Mouse (Mus musculus) liver, embryonic 15.5 days (tissue): ENCODE data around the gene Dennd5a. TPM values are rescaled to one million over a fixed set of nuclear protein-coding genes. Genes with fewer than 3 reads are reported as not detected.

Source experiments
- ATAC-seq: fragments of 200-750 bp; cut with Nextera tagmentation; 2 replicates; pipeline ENCODE4 v1.8.0; 2017; ENCODE audit warnings: moderate number of reproducible peaks, mild to moderate bottlenecking, moderate library complexity; ENCODE audit not compliant: insufficient read depth
- H3K27ac ChIP-seq: fragments of 300-500 bp; sonication (generic); replicated peaks from 2 replicates; pipeline ENCODE4 v1.5.1; 2015; ENCODE audit warnings: mild to moderate bottlenecking, inconsistent platforms
- H3K27me3 ChIP-seq: fragments of 300-500 bp; sonication (generic); 2 replicates; pipeline ENCODE4 v1.6.1; 2015; ENCODE audit warnings: mild to moderate bottlenecking, inconsistent platforms
- H3K36me3 ChIP-seq: fragments of 300-500 bp; sonication (generic); replicated peaks from 2 replicates; pipeline ENCODE4 v1.6.1; 2015; ENCODE audit warnings: moderate library complexity, mild to moderate bottlenecking, inconsistent platforms
- H3K4me1 ChIP-seq: fragments of 300-500 bp; sonication (generic); replicated peaks from 2 replicates; pipeline ENCODE4 v1.6.1; 2015; ENCODE audit warnings: inconsistent platforms
- H3K4me2 ChIP-seq: fragments of 300-500 bp; sonication (generic); 2 replicates; pipeline ENCODE4 v1.6.1; 2015; ENCODE audit warnings: moderate library complexity, mild to moderate bottlenecking, inconsistent platforms
- H3K4me3 ChIP-seq: fragments of 300-500 bp; sonication (generic); replicated peaks from 2 replicates; pipeline ENCODE4 v1.5.1; 2015; ENCODE audit warnings: mild to moderate bottlenecking, inconsistent platforms
- H3K9ac ChIP-seq: fragments of 300-500 bp; sonication (generic); 2 replicates; pipeline ENCODE4 v1.6.1; 2015; ENCODE audit warnings: moderate library complexity, mild to moderate bottlenecking, inconsistent platforms
- H3K9me3 ChIP-seq: fragments of 300-500 bp; sonication (generic); replicated peaks from 2 replicates; pipeline ENCODE4 v1.6.1; 2016; ENCODE audit warnings: inconsistent platforms
- WGBS: fragments of 180-500 bp; shearing (Covaris S2); methylation state at CpG from one replicate; pipeline ENCODE4 v1.1.7; 2015; ENCODE audit warnings: mixed read lengths; ENCODE audit not compliant: insufficient replicate concordance; 5-methylcytosine and 5-hydroxymethylcytosine counted together
- polyA plus RNA-seq: library from polyadenylated mRNA; unstranded; fragments of >200 nt; fragmentation: Nextera tagmentation; extraction: Ambion mirVana; gene quantifications from 2 replicates; pipeline ENCODE4 v1.2.1, GENCODE M21; 2015

Gene Dennd5a
- polyA plus RNA-seq, 1 experiment from 2014 or later = 7.1 TPM

DNA sequence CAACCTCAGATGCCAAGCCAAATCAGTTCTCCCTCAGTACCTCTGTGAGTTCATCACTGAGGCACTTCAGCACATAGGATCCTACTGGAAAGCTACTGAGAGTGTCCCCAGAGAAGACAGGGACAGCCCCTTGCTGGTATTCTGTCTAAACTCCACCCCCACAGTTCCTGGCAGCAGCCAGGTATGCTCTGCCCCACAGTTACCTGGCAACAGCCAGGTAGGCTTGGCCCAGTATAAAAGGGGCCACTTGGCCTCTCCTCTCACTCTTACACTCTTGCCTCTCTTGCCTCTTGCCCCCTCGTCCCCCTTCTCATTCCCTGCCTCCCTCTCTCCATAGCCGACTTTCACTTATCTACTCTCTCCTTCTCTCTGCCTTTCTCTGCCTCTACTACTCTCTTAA is 35.3 kb downstream of the Dennd5a start:
- Histone ChIP-seq H3K36me3 (peaks cover 19% of the 10 kb centered on the region), H3K9ac (no peak overlapping the region), H3K9me3 (no peaks in the 10 kb centered on the region), H3K4me1 (no peaks in the 10 kb centered on the region; the same call in 1 of the 2 replicates), H3K27me3 (no peaks in the 10 kb centered on the region), H3K27ac (no peak overlapping the region), H3K4me2 (no peak overlapping the region), H3K4me3 (no peak overlapping the region)
- ATAC-seq = no peak
- 41% methylated on average over 2 of the region's 2 CpGs for WGBS

- Histone ChIP-seq H3K9me3 (no peaks in the 10 kb centered on the region), H3K4me1 (no peaks in the 10 kb centered on the region; the same call in 1 of the 2 replicates), H3K27ac (no peak overlapping the region), H3K4me3 (no peak overlapping the region), H3K36me3 (peaks cover 31% of the 10 kb centered on the region), H3K27me3 (no peaks in the 10 kb centered on the region), H3K4me2 (no peak overlapping the region), H3K9ac (no peak overlapping the region)
- WGBS = 65% methylated on average over 4 of the region's 4 CpGs
- no peak for ATAC-seq
Observed at GRCm38 (mm10) chr7:109922889-109923288, 37.4 kb downstream of the Dennd5a start.

GRCm38 (mm10) chr7:109906165-109906564 is 54.1 kb downstream of the Dennd5a start:
- no peak for ATAC-seq
- H3K4me1 ChIP-seq = no peaks in the 10 kb centered on the region
- no peak overlapping the region for H3K4me3 ChIP-seq
- WGBS = 72% methylated on average over 2 of the region's 2 CpGs
- no peak overlapping the region for H3K27ac ChIP-seq
- H3K9me3 ChIP-seq = no peaks in the 10 kb centered on the region
- H3K4me2 ChIP-seq = no peak overlapping the region
- peaks cover 71% of the 10 kb centered on the region for H3K36me3 ChIP-seq
- H3K27me3 ChIP-seq = no peaks in the 10 kb centered on the region
- no peak overlapping the region for H3K9ac ChIP-seq

GRCm38 (mm10) chr7:109900921-109901320 is 59.3 kb downstream of the Dennd5a start:
- ATAC-seq = no peak
- Histone ChIP-seq H3K36me3 (peaks cover 85% of the 10 kb centered on the region), H3K9me3 (no peaks in the 10 kb centered on the region), H3K4me3 (no peak overlapping the region), H3K4me1 (no peaks in the 10 kb centered on the region), H3K27me3 (no peaks in the 10 kb centered on the region), H3K4me2 (no peak overlapping the region), H3K27ac (no peak overlapping the region), H3K9ac (no peak overlapping the region)
- 56% methylated on average over 9 of the region's 9 CpGs for whole genome bisulfite sequencing

- Histone ChIP-seq H3K9me3 (no peaks in the 10 kb centered on the region), H3K4me3 (no peak overlapping the region), H3K27ac (no peak overlapping the region), H3K9ac (no peak overlapping the region), H3K4me1 (no peaks in the 10 kb centered on the region), H3K36me3 (peaks cover 83% of the 10 kb centered on the region), H3K27me3 (no peaks in the 10 kb centered on the region), H3K4me2 (no peak overlapping the region)
- no peak for ATAC-seq
Observed at GRCm38 (mm10) chr7:109898911-109899310, 61.4 kb downstream of the Dennd5a start.

- no peak overlapping the region for H3K4me3 ChIP-seq
- no peak for ATAC-seq
- H3K27me3 ChIP-seq = no peaks in the 10 kb centered on the region
- H3K4me2 ChIP-seq = no peak overlapping the region
- no peak overlapping the region for H3K27ac ChIP-seq
- no peak overlapping the region for H3K9ac ChIP-seq
- H3K9me3 ChIP-seq = no peaks in the 10 kb centered on the region
- 30% methylated on average over 3 of the region's 3 CpGs for WGBS
- peaks cover 34% of the 10 kb centered on the region for H3K36me3 ChIP-seq
- no peaks in the 10 kb centered on the region for H3K4me1 ChIP-seq
Observed at GRCm38 (mm10) chr7:109892530-109892929, 67.7 kb downstream of the Dennd5a start.

DNA sequence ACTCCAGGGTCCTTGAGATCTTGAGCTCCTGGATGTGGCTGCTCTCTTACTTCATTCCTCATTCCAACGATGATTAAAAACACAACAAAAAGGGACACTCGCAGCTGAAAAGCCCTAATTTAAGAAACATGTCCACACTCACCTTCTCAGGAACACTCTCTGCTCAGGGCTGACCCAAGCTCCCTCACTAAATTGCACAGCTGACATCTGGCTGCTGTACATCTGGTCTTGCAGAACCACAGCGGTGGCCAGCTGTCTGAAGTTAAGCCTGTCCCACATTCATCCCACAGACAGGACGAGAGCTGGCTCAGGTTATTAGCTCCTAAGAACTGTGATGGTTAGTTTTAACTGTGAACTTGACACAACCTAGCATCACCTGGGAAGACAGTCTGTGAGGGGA is 68.5 kb downstream of the Dennd5a start:
- Histone ChIP-seq H3K27me3 (no peaks in the 10 kb centered on the region), H3K9me3 (no peaks in the 10 kb centered on the region), H3K4me3 (no peak overlapping the region), H3K4me2 (no peak overlapping the region), H3K36me3 (peaks cover 26% of the 10 kb centered on the region), H3K4me1 (no peaks in the 10 kb centered on the region), H3K27ac (no peak overlapping the region), H3K9ac (no peak overlapping the region)
- WGBS = 80% methylated on average over 4 of the region's 4 CpGs
- no peak for ATAC-seq

- Histone ChIP-seq H3K36me3 (peaks cover 19% of the 10 kb centered on the region), H3K4me2 (no peak overlapping the region), H3K4me1 (no peaks in the 10 kb centered on the region), H3K27me3 (no peaks in the 10 kb centered on the region), H3K9me3 (no peaks in the 10 kb centered on the region), H3K9ac (no peak overlapping the region), H3K4me3 (no peak overlapping the region), H3K27ac (no peak overlapping the region)
- ATAC-seq = no peak
- 68% methylated on average over 2 of the region's 2 CpGs for WGBS
Observed at GRCm38 (mm10) chr7:109890256-109890655, 70.0 kb downstream of the Dennd5a start.

- Histone ChIP-seq H3K4me2 (no peak overlapping the region), H3K4me3 (no peak overlapping the region), H3K4me1 (no peaks in the 10 kb centered on the region), H3K36me3 (0 out of 2 replicates have a peak, but pooled peaks cover 11% of the 10 kb centered on the region), H3K9me3 (no peaks in the 10 kb centered on the region), H3K9ac (no peak overlapping the region), H3K27me3 (no peaks in the 10 kb centered on the region), H3K27ac (no peak overlapping the region)
- 57% methylated on average over 5 of the region's 5 CpGs for WGBS
- no peak for ATAC-seq
Observed at GRCm38 (mm10) chr7:109889300-109889699, 71.0 kb downstream of the Dennd5a start.

DNA sequence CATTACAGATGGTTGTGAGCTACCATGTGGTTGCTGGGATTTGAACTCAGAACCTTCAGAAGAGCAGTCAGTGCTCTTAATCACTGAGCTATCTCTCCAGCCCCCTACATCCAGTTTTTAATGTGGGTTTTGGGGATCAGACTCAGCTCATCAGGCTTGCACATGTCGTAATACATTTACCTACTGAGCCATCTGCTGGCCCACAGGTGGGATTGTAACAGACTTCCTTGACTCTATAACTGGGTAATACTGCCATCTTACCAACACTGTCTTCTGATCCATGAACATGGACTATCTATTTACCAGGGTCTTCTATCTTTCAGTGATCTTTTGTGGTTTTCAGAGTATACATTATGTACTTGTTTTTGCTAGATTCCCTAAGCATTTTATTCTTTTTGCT is 74.0 kb downstream of the Dennd5a start:
- H3K4me1 ChIP-seq = no peaks in the 10 kb centered on the region
- no peak overlapping the region for H3K9ac ChIP-seq
- WGBS = 65% methylated on average over 1 of the region's 1 CpGs
- H3K9me3 ChIP-seq = no peaks in the 10 kb centered on the region
- H3K4me3 ChIP-seq = no peak overlapping the region
- no peaks in the 10 kb centered on the region for H3K27me3 ChIP-seq
- ATAC-seq = no peak
- H3K36me3 ChIP-seq = 0 out of 2 replicates have a peak, but pooled peaks cover 3% of the 10 kb centered on the region
- no peak overlapping the region for H3K27ac ChIP-seq
- no peak overlapping the region for H3K4me2 ChIP-seq

DNA sequence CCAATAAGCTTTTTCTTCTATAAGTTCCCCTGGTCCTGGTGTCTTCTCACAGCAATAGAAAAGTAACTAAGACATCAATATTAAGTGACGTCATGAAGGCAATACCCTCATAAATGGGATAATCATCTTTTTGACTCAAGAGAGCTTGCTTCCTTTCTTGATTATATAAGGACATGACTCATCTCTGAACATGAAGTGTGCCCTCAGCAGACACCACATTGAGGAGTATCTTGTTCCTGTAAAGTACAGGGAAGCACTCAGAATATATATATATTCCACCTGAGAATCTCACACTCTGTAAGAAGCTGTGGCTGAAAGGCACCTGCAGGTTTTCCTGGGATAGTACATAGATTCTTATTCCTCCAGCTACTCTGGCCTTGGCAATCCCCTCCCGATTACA is 77.7 kb downstream of the Dennd5a start:
- Histone ChIP-seq H3K9ac (no peak overlapping the region), H3K36me3 (no peaks in the 10 kb centered on the region), H3K27me3 (no peaks in the 10 kb centered on the region), H3K4me1 (no peaks in the 10 kb centered on the region), H3K4me3 (no peak overlapping the region), H3K9me3 (no peaks in the 10 kb centered on the region), H3K27ac (no peak overlapping the region), H3K4me2 (no peak overlapping the region)
- 66% methylated on average over 2 of the region's 2 CpGs for WGBS
- no peak for ATAC-seq

- Histone ChIP-seq H3K36me3 (no peaks in the 10 kb centered on the region), H3K27ac (no peak overlapping the region), H3K9me3 (no peaks in the 10 kb centered on the region), H3K4me1 (no peaks in the 10 kb centered on the region), H3K27me3 (no peaks in the 10 kb centered on the region), H3K4me2 (no peak overlapping the region), H3K4me3 (no peak overlapping the region), H3K9ac (no peak overlapping the region)
- ATAC-seq = no peak
- 30% methylated on average over 2 of the region's 2 CpGs for WGBS
Observed at GRCm38 (mm10) chr7:109881561-109882099, 78.6 kb downstream of the Dennd5a start.
